Mouse (Mus musculus): ENCODE measurements around the gene Olfr553.
"Not testable (repeated sequence)": the region's sequence is repeated elsewhere in the genome, so short reads cannot be mapped to it uniquely, and the experiment has no call there.

The Olfr553 gene

DNA sequence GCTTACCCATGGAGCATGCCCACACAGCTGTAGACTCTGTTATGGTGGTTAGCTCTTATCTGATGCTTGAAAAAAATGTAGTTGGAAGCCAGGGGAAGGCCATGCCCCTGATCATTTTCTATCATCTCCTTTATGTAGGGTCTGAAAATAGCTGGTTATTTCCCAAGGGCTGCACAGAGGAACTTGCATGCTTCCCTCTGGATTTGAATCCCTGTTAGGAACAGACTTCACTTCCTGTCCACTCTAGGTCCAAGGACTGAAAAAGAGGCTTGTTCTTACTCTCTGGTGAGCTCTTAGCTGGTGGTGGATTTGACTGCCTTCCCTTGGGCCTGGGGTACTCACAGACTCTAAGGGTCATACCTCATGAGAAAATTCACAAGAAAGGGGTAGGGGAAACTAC, at the start of gene Olfr553:
Gene Olfr553, minus strand, starts transcription at position 101 of the 400 bp plus-strand sequence.
- in situ Hi-C loops (cut with MboI) = no loop called here

DNA sequence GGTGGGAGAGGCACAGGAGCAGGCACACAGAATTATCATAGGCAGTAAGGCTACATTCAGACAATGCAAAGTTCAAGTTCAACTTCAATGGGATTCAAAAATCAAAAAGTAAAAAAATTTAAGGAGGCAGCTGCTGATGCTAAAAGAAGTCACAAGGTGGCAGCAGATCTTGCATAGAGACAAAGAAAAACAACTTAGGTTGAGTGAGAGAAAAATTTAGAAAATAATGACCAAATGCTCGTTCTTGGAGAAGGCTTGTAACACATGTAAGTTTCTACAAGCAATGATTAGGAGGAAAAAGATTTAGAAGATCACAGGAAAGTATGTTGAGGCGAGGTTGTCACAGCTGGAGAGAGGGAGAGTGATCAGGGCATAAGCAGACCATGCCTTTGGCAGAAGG, 47.4 kb upstream of the Olfr553 start:
- in situ Hi-C loops (cut with MboI) = no loop called here

DNA sequence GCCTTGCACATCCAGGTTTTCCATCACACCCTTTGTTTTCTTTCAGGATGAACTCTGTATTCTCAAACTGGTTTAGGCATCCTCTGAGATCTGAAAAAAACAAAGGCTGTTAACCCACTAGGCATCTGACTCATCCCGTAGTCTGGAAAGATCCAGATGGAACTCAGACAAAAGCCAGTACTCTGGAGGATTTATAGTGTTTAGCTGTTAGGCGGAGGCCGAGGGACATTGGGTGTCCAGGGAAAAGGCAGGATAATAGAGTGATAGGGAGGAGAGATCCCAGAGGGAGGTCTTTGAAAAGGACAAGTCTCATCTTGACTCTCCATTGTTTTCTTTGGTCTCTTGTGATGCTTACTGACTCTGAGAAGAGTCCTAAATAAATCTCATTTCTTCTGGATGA, 46.6 kb upstream of the Olfr553 start, which contains the start of gene Olfr556:
Gene Olfr556, plus strand, starts transcription at position 301 of the 400 bp plus-strand sequence.
- in situ Hi-C loops (cut with MboI) = no loop called here

DNA sequence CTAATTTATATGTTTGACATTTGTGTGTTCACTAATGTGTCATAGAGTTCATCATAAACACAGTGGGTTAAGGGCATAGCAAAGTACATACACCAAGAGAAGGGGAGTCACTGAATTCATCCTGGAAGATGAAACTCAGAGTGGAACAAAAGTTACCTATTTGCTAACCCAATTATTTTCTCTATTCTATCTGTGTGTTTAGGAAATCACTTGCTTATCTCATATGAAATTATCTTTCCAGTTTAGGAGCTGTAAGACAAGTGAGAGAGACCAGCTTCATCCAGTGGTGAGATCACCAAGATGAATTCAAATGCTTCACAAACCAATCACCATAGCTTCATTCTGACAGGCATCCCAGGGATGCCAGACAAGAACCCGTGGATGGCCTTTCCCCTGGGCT, 40.5 kb upstream of the Olfr553 start, which contains the start of gene Olfr555:
Gene Olfr555, plus strand, starts transcription at position 301 of the 400 bp plus-strand sequence.
- in situ Hi-C loops (cut with MboI) = no loop called here

DNA sequence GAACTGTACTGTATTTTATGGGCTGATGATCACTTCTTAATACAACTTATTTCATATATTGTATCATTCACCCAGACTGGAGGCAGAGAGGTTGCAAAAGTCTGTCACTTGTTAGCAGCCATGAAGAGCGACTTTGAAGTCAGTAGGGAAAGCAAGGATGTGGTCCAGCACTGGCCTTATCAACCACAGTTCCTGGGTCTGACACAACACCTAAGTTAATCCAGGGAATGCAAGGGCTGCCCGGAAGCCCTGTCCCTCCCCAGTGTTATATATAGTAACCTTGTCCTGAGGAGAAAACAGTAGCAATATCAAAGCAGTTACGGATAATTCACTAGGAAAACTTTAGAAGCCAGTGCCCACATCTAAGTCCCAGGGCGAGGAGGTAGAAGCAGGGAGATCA, 26.9 kb upstream of the Olfr553 start:
- in situ Hi-C loops (cut with MboI) = not testable (repeated sequence)

DNA sequence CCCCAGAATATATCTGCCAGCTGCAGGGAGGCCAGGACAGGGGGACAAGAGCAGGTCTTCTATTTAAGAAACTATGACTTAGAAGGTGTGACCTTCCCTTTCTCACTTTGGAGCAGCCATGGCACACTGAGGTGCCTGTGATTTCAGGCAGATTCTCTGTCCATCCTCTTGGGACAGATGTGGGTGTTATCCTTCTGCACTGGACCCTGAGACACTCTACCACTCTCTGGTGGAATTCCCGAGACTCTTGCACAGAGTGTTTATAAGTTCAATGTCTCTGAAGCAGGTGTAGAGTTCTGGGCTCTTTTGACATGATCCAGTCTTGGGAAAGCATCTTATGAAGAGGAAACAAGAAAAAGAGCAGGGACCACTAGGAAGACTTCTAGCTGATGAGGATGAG, 20.1 kb upstream of the Olfr553 start, which contains the start of gene Olfr554:
Gene Olfr554, plus strand, starts transcription at position 301 of the 400 bp plus-strand sequence.
- in situ Hi-C loops (cut with MboI) = loop anchor here (10.0 kb wide), 1 partner anchor 133 kb away; no protein-coding TSS in a partner anchor

DNA sequence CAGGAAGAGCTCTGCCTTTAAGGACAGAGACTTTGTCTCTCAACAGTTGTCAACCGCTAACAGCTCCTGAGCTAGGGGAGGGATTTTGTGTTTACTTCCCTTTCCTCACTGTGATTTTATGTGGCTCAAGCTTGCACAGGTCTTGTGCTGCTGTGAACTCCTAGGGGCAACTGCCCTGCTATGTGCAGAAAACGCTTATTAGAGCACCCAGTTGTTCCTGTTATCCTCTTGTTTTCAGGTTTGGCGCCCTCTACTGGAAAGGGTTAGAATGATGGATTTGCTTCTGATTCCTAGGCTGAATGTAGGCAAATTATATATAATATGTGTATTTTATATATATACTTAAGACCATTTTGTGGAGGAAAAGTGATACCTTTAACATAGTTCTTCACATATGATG, 18.6 kb upstream of the Olfr553 start:
- in situ Hi-C loops (cut with MboI) = loop anchor here (10.0 kb wide), 1 partner anchor 132 kb away; no protein-coding TSS in a partner anchor

DNA sequence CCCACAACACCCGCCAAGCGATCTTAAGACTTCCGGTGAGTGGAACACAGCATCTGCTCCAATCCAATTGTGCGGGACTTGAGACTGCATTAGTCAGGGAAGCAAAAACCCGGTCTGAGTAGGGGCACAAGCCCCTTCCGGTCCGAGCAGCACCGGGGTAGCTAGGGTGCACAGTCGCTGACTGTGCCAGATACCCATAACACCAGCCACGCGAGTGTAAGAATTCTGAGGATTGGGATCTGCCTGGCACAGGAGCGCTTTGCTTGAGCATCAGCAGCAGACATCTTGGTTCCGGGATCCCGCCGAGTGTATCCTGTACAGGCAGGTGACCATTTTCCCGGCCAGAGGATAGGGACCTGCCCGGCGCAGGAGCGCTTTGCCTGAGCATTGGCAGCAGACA, 2.4 kb upstream of the Olfr553 start:
- in situ Hi-C loops (cut with MboI) = not testable (repeated sequence)

DNA sequence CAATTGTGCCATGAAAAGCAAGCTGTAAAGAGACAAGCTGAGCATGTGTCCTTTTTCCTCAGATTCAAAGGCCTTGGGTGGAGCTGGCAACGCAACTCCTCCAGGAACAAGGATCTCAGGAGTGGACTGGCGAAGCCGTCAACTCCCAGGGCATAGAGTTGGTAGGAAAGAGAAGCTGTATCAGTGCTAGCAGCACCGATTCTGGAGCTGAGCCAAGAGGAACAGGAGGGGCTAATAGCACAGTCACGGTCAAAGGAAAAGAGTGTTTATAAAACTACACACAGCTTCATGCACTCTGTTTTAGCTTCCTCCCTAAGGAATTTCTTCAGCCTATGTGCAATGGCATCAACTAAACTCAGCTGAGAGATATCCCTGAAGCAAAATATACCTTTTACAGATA, 1.6 kb upstream of the Olfr553 start:
- in situ Hi-C loops (cut with MboI) = no loop called here

DNA sequence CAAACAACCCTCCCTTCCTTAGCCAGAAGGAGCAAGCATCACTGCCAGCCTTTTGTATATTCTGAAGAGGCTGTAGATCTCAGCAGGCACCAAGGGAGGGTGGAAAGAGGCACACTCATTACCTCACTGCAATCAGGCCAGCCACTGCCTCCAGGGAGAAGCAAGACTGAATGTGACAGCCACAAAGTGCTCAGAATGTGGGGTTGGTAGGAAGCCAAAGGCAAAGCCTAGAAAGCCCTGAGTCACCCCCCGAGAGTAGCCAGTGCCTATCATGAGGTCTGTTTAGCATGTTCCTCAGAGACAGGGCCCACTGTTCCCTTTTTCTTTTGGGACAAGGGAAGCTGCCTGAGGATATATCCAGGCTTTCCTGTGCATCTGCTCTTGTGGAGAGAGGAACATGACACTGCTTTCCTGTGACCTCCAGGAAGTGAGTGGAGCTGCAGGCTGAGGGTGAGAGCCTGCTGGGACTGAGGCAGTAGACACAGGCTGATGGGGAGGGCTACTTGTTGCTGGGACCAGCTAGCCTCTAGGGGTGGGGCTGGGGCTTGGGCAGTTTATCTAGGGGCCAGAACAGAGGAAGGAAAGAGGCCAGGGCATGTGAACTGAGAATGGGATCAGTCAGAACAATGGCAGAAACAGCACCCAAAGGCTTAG, 20.5 kb downstream of the Olfr553 start, which contains the start of gene Olfr552:
Gene Olfr552, plus strand, starts transcription at position 393 of the 654 bp plus-strand sequence.
- in situ Hi-C loops (cut with MboI) = no loop called here

DNA sequence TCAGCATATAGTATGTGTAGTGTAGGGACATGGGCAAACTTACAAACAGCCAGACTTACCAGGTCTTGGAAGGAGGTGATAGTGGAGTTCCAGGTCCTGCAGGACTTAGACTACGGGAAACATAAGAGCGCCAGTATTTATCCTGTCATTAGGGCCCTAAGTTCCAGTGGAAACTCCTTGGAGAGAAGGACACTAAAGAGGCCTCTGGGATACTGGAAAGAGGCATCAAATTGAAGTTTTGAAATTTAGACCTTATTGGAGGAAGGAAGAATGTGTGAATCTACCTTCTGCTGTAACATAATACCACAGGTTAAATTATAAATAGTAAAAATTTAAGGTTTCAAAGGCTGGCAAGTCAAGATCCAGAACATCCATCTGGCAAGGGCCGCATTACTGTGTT, 26.2 kb downstream of the Olfr553 start, which contains the start of gene Olfr551:
Gene Olfr551, minus strand, starts transcription at position 101 of the 400 bp plus-strand sequence.
- in situ Hi-C loops (cut with MboI) = no loop called here

DNA sequence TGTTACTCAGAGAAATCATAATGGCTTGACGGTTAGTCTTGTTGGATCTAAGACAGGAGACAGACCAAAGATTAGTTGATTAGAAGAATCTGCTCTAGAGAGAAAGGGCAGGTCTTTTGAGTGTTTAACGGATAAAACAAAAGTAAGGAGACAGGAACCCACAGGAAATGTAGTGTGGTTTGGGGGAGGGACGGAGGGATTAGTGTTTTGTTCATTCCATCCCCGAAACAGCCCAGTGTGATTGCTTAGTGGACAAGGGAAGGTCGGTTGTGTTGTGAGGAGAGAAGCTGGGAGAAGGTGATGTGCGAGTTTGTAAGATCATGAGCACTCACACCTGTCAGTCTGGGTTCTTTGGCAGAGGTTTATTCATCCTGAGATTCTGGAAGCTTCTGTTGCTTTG, 42.0 kb downstream of the Olfr553 start:
- in situ Hi-C loops (cut with MboI) = no loop called here

DNA sequence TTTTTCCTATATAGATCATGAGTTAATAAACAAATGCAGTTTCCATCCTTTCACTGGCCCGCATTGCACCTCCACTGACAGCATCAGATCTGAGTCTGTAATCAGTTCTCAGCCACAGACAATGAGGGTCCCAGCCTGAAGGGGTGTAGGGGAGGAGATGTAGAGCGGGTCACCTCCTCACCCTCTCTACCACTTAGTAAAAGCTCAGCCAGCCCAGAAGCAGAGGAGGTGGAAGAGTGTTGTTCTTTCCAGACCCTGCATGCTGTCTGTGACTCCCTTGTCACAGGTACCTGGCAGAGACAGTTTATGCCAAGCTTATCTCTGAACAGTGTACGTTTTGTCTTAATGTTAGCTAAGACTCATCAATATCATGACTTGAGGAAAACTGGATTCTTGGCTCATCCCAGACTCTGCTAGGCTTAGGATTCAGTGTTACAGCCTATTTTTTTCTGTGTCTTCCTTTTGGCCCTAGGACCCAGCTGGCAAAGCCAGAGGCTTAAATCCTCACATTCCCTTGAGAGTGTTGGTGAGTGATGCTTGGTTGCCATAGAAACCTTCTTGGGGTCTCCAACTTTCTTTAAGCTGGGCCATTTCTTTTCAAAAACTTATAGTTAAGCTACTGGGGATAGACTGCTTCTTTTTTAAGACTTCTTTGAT, 44.7 kb downstream of the Olfr553 start:
- in situ Hi-C loops (cut with MboI) = no loop called here

DNA sequence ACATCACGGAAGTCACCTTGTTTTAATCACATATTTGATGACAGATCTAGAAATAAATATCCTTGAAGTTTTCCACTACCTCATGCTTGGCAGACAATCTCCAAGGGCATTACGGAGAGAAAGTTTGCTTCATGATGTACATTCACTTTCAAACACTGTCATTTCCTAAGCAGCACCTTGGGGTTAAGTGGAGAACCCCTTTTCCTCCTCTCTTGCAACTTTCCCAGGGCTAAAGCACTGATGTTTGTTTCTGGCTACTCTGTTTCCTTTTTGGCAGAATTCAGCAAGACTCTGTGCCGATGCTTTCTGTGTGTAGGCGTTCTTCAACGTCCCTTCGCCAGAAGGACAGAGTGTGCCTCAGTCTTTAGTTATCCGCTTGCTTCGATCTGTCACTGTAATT, 46.9 kb downstream of the Olfr553 start, which contains the start of gene Olfr550:
Gene Olfr550, plus strand, starts transcription at position 301 of the 400 bp plus-strand sequence.
- in situ Hi-C loops (cut with MboI) = no loop called here

DNA sequence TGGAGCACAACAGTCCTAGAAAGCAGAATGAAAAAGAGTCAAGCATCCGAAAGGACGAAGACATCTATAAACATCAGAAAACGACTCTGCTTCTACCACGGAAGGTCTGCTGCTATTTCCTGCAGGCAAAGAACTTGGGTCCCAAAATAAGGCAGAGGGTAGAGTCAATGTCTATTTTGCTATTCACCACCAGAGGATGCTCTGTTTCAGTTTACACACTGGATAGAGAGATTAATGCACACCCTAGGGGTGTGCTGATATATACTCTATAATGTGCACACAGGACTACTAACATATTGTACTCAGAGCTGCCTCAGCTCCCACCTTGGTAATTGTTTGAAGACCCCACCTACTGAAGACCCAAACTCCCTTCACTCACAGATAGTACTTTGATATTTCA, 51.8 kb downstream of the Olfr553 start:
- in situ Hi-C loops (cut with MboI) = no loop called here

DNA sequence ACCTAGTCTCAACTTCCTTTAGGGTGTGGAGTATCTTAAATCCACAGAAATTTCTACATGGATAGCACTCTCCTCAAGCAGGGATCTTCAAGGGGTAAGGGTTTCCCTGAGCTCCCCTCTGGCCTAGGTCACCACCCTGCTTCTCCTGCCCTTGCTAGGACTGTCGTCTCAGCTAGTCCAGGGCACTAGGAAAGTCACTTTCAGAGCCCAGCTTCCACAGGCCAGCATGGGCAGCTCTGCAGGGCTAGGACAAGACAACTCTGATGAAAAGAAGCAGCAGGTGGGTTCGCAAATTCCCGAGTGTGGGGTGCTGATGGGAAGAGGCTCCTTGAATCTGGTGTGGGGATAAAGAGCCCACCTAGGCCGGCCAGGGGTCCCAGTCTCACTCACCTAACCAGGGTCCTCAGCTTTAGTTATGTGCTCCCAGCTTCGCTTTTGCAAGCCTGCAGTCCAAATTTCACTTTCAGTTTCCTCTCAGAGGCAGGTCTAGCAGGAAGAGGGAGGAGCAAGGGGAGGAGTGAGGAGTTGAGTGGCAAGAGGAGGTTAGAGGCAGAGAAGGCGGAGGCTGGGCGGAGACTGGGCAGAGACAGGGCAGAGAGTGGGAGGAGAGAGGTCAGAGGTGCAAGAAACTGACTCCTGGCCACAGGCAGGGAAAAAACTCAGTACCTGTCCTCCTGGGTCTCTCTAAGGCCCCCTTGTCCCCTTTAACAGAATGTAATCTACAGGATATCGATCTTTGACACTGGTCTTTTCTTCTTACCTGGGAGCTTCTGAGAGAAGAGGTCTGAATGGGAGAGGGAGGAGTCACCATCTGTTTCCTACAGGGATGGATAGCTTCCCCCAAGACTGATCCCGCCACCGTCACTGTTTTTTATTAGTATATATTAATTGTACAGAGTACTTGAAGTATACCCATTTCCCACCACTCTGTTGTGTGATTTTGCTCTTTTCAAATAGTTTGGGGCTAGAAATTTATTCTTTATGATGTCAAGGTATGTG, 52.7 kb downstream of the Olfr553 start, which contains the start of gene Trim21:
Gene Trim21, minus strand, starts transcription at position 488 of the 999 bp plus-strand sequence.
- in situ Hi-C loops (cut with MboI) = no loop called here

Measured in mature B cell (primary cell).